Mouse (Mus musculus): ENCODE results near the gene Gps2.
"Not testable (repeated sequence)": the region's sequence is repeated elsewhere in the genome, so short reads cannot be mapped to it uniquely, and the experiment has no call there.

Gps2 gene

GRCm38 (mm10) chr11:69916652-69917378 is 3.1 kb downstream of the Gps2 start:
- not testable (repeated sequence) for DNase-seq (ENCODE audit: low spot score)

- DNase-seq (ENCODE audit: low spot score) = no peak
These were observed 3.8 kb downstream of the Gps2 start for GRCm38 (mm10) chr11:69917379-69917948.

- DNase-seq (ENCODE audit: low spot score) = no peak
These were observed 4.4 kb downstream of the Gps2 start for GRCm38 (mm10) chr11:69918118-69918517.

- DNase-seq (ENCODE audit: low spot score) = no peak
These were observed 5.4 kb downstream of the Gps2 start for GRCm38 (mm10) chr11:69919053-69919452.

GRCm38 (mm10) chr11:69919661-69920265 is 6.1 kb downstream of the Gps2 start:
- no peak for DNase-seq (ENCODE audit: low spot score)

- no peak for DNase-seq (ENCODE audit: low spot score)
These were observed 6.8 kb downstream of the Gps2 start for GRCm38 (mm10) chr11:69920266-69921031.

GRCm38 (mm10) chr11:69921114-69922011 is 7.7 kb downstream of the Gps2 start, which contains the start of gene Eif5a:
Gene Eif5a (minus strand): TSS chr11:69921958.
- peak; percentile 97 for DNase-seq (ENCODE audit: low spot score)

GRCm38 (mm10) chr11:69922012-69922756 is 8.5 kb downstream of the Gps2 start:
- DNase-seq (ENCODE audit: low spot score) = no peak

GRCm38 (mm10) chr11:69922796-69923195 is 9.1 kb downstream of the Gps2 start:
- DNase-seq (ENCODE audit: low spot score) = no peak

- no peak for DNase-seq (ENCODE audit: low spot score)
These were observed 13.8 kb downstream of the Gps2 start for GRCm38 (mm10) chr11:69927501-69927900.

GRCm38 (mm10) chr11:69929712-69930111 is 16.0 kb downstream of the Gps2 start:
- no peak for DNase-seq (ENCODE audit: low spot score)

- not testable (repeated sequence) for DNase-seq (ENCODE audit: low spot score)
These were observed 16.5 kb downstream of the Gps2 start for GRCm38 (mm10) chr11:69930176-69930575.

- no peak for DNase-seq (ENCODE audit: low spot score)
These were observed 17.4 kb downstream of the Gps2 start for GRCm38 (mm10) chr11:69930967-69931537.

GRCm38 (mm10) chr11:69931769-69932168 is 18.1 kb downstream of the Gps2 start:
- no peak for DNase-seq (ENCODE audit: low spot score)

GRCm38 (mm10) chr11:69932254-69932653 is 18.6 kb downstream of the Gps2 start:
- no peak for DNase-seq (ENCODE audit: low spot score)

GRCm38 (mm10) chr11:69933066-69933465 is 19.4 kb downstream of the Gps2 start:
- no peak for DNase-seq (ENCODE audit: low spot score)

- peak; percentile 82 for DNase-seq (ENCODE audit: low spot score)
These were observed 20.5 kb downstream of the Gps2 start for GRCm38 (mm10) chr11:69934169-69934568.

- no peak for DNase-seq (ENCODE audit: low spot score)
These were observed 21.0 kb downstream of the Gps2 start for GRCm38 (mm10) chr11:69934681-69935080.

GRCm38 (mm10) chr11:69935137-69935879 is 21.6 kb downstream of the Gps2 start, which contains the start of gene Ybx2:
Gene Ybx2 (plus strand): TSS chr11:69935796.
- no peak for DNase-seq (ENCODE audit: low spot score)

- no peak for DNase-seq (ENCODE audit: low spot score)
These were observed 22.5 kb downstream of the Gps2 start for GRCm38 (mm10) chr11:69936156-69936555.

All from layer of hippocampus, adult 9-10 months (tissue).